Mouse (Mus musculus) retina, embryonic 14.5 days (tissue): ENCODE measurements at regions not wholly inside any gene's neighbourhood (a gene's known extent, or its start where the extent isn't known, plus 50 kb on each side); places are given as distances from the start of the nearest gene placed in this dataset.

Experiments
- DNase-seq: peaks from one replicate; pipeline ENCODE4 v3.0.0-alpha.2; 2015; ENCODE audit warnings: low spot score

- no peak for DNase-seq
Measured at GRCm38 (mm10) chr15:13289064-13289463, 115.6 kb upstream of the Cdh6 start.

- peak; percentile 64 for DNase-seq
Measured at GRCm38 (mm10) chr15:13287878-13288277, 114.4 kb upstream of the Cdh6 start.

- no peak for DNase-seq
Measured at GRCm38 (mm10) chr15:13285355-13285754, 111.9 kb upstream of the Cdh6 start.

DNA sequence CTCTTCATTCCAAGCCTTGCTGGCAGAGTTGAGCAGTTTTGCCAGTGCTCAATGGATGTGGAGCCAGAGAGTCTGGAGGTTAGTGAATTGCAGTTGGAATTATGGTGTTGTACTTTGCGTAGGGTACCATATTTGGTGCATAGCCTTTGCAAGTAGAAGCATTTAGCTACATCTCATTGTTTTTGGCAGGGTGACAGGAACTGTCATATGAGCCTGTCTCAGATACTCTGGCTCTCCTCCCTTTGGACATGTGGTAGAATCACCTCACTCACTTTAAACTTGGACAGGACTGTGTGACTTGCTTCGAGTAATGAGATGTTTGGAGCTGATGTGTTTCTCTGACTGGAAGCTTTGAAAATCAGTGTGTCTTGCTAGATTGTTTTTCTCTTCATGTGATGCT is 110.7 kb upstream of the Cdh6 start:
- no peak for DNase-seq

GRCm38 (mm10) chr15:13283106-13283505 is 109.6 kb upstream of the Cdh6 start:
- DNase-seq: no peak

DNA sequence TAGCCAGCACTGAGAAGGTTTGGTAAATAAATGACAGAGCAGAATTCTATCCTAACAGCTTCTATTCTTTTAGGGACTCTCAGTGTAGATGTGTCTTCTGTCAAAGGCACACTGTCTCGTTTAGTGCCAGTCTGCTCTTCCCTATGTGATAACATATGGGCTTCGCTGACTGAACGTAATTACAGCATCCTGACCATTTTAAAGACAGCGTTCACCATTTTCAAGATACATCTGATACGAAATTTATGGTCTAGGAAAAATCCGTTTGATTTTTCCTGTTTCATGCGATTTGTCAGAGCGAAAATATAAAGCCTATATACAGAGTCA is 103.4 kb upstream of the Cdh6 start:
- DNase-seq: no peak

GRCm38 (mm10) chr15:13276225-13276908 is 102.9 kb upstream of the Cdh6 start:
- DNase-seq: peak; percentile 25

GRCm38 (mm10) chr15:13275326-13275725 is 101.9 kb upstream of the Cdh6 start:
- peak; percentile 11 for DNase-seq

DNA sequence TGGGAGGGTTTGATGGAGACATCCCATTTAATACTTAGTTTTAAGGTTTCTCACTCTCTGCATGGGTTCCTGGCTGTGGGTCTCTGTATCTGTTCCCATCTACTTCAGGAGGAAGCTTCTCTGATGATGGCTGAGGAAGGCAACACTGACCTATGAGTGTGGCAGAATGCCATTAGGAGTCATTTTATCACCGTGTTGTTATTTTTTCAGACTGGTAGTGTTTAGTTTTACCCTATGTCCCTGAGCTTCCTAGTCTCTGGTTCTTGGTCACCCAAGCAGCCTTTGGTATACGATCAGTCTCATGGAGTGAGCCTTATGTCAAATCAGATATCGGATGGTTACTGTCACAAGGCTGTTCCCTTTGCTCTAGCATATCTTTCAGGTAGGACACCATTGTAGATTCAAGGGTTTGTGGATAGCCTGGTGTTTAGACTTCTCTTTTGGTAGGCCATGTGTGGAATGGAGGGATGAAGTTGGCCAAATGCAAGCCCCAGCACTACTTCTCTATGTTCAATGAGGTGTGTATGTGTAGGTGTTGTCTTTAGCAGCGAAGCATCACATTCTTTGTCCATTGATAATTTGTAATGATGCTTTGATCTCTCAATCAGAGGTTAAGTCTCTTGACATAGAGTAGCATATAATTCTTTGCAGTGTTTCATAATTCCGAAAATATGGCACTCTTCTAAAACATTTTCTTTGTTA is 101.0 kb upstream of the Cdh6 start:
- no peak for DNase-seq

DNA sequence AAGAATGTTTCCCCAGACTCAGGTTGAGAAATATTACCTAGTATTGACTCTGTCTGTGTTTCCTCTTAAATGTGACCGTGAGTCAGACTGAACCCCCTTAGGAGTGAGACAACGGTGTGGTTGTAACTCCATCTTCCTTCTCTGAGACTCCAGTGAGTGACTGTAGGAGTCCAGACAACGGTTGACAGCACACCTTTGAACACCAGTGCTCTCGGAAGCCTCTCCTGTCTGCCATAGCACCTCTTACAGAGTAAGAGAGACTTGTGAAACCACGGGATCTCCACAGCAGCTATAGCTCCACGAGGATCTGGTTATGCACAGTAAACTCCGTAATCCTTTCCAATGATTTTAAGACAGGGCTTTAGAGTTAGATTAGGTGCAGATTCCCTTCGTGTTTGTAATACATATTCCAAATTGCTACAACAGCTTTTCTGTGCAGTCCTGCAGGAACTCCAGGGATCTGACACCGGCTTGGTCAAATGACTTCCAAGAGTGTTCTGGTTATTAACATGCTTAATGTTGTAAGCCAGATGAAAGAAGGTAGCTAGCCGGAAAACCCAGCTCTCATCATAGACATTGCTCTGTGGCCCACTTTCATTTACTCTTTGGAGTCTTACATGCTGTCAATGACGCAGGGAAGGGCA is 72.7 kb upstream of the Cdh6 start:
- DNase-seq: no peak

- no peak for DNase-seq
Measured at GRCm38 (mm10) chr15:13244306-13244705, 70.8 kb upstream of the Cdh6 start.

GRCm38 (mm10) chr15:13243561-13243960 is 70.1 kb upstream of the Cdh6 start:
- no peak for DNase-seq

- DNase-seq: no peak
Measured at GRCm38 (mm10) chr15:13240931-13241330, 67.5 kb upstream of the Cdh6 start.

DNA sequence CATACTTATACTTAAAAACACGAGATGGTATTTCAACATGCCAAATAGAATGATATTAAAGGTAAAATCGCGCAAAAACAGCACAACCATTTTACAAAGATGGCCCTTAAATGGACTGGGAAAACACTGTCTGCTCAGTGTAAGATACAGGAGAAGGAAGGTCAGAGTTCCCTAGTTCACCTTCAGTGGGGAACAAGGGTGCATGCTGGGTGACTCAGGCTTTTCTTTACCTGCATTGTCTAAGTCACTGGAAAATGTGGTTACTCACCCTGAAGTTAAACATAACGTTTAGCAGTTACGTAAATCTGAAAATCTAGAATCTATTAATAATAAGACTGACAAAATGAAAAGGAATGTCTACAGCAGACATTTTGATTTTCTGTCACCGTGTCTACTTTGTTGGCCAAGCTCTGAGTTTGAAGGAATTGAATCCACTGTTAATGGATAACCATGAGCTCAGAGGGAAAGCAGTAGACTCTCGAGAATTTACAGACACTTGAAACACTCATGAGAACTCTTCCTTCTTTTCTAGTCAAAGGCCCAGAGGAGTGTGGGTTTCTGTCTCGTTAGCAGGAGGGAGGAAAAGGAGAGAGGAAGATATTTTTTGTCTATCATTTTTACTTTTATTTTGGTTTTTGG is 63.5 kb upstream of the Cdh6 start:
- DNase-seq: no peak

- no peak for DNase-seq
Measured at GRCm38 (mm10) chr15:13232567-13233259, 59.2 kb upstream of the Cdh6 start.

- DNase-seq: no peak
Measured at GRCm38 (mm10) chr15:13231550-13231949, 58.1 kb upstream of the Cdh6 start.

GRCm38 (mm10) chr15:13228125-13228524 is 54.6 kb upstream of the Cdh6 start:
- DNase-seq: no peak
